Mouse (Mus musculus) MEL (cell line): ENCODE data around the gene Ifit3. TPM values are rescaled to one million over a fixed set of nuclear protein-coding genes. Genes with fewer than 3 reads are reported as not detected.
A peak's percentile ranks its signal among the peaks of the same experiment; 100 is the strongest.

Experiments used
- DNase-seq: peaks from one replicate; pipeline ENCODE4 v3.0.0; 2011; ENCODE audit warnings: low read depth, low spot score
- H3K27ac ChIP-seq: 2 replicates; pipeline ENCODE4 v1.5.1; 2012; ENCODE audit warnings: low read depth, mild to moderate bottlenecking, control low read depth, low read length, moderate library complexity; ENCODE audit not compliant: control insufficient read depth
- H3K27me3 ChIP-seq, 2 experiments: fragments of 150-350 bp in 1 of 2; sonication (generic) in 1 of 2; 2 replicates each; pipeline ENCODE4 v1.6.1; 2012; ENCODE audit warnings: low read length in 2 of 2, mild to moderate bottlenecking in 2 of 2, improper control_type of control experiment in 1 of 2, moderate library complexity in 1 of 2; ENCODE audit not compliant: insufficient read depth in 2 of 2, control insufficient read depth in 1 of 2
- H3K36me3 ChIP-seq, 2 experiments: 2 replicates each; pipeline ENCODE4 v1.6.1; 2012 to 2014; ENCODE audit warnings: low read length in 2 of 2, improper control_type of control experiment in 1 of 2, inconsistent platforms in 1 of 2, mild to moderate bottlenecking in 1 of 2; ENCODE audit not compliant: insufficient read depth in 2 of 2, control insufficient read depth in 1 of 2
- H3K4me1 ChIP-seq, 2 experiments: fragments of 150-350 bp in 1 of 2; sonication (generic) in 1 of 2; 2 replicates each; pipeline ENCODE4 v1.6.1; 2012; ENCODE audit warnings: low read length in 2 of 2, improper control_type of control experiment in 1 of 2, mild to moderate bottlenecking in 1 of 2; ENCODE audit not compliant: insufficient read depth in 2 of 2, control insufficient read depth in 1 of 2
- H3K4me3 ChIP-seq, 2 experiments: fragments of 150-350 bp in 1 of 2; sonication (generic) in 1 of 2; 2 replicates each; pipeline ENCODE4 v1.5.1; 2012; ENCODE audit warnings: low read depth in 2 of 2, low read length in 2 of 2, mild to moderate bottlenecking in 2 of 2, moderate library complexity in 2 of 2, control low read depth in 1 of 2, improper control_type of control experiment in 1 of 2; ENCODE audit not compliant: control insufficient read depth in 1 of 2, insufficient read depth in 1 of 2
- H3K79me2 ChIP-seq: 2 replicates; pipeline ENCODE4 v1.6.1; 2012; ENCODE audit warnings: mild to moderate bottlenecking, low read length, moderate library complexity; ENCODE audit not compliant: control insufficient read depth, poor library complexity, insufficient read depth
- H3K9ac ChIP-seq: 2 replicates; pipeline ENCODE4 v1.6.1; 2012; ENCODE audit warnings: low read depth, mild to moderate bottlenecking, control low read depth, low read length, moderate library complexity; ENCODE audit not compliant: control insufficient read depth, poor library complexity, severe bottlenecking
- H3K9me3 ChIP-seq: fragments of 150-350 bp; sonication (generic); replicated peaks from 2 replicates; pipeline ENCODE4 v1.6.1; 2012; ENCODE audit warnings: mild to moderate bottlenecking, low read length, improper control_type of control experiment, moderate library complexity; ENCODE audit not compliant: insufficient read depth
- BHLHE40 ChIP-seq: IDR thresholded peaks from 2 replicates; pipeline ENCODE4 v1.6.1; 2012; ENCODE audit warnings: low read depth, mild to moderate bottlenecking, inconsistent platforms, low read length, improper control_type of control experiment, borderline replicate concordance
- CHD1 ChIP-seq: IDR thresholded peaks from 2 replicates; pipeline ENCODE4 v1.6.1; 2012; ENCODE audit warnings: low read depth, mild to moderate bottlenecking, inconsistent platforms, low read length, improper control_type of control experiment
- CHD2 ChIP-seq: IDR thresholded peaks from 2 replicates; pipeline ENCODE4 v1.6.1; 2011; ENCODE audit warnings: low read length, improper control_type of control experiment
- ELF1 ChIP-seq: IDR thresholded peaks from 2 replicates; pipeline ENCODE4 v1.6.1; 2014; ENCODE audit warnings: low read depth, mild to moderate bottlenecking, inconsistent platforms, low read length, improper control_type of control experiment, moderate library complexity
- EP300 ChIP-seq, 2 experiments: IDR thresholded peaks; 2 replicates each; pipeline ENCODE4 v1.6.1; 2011; ENCODE audit warnings: improper control_type of control experiment in 2 of 2, low read length in 2 of 2, low read depth in 1 of 2, mild to moderate bottlenecking in 1 of 2
- ETS1 ChIP-seq: IDR thresholded peaks from 2 replicates; pipeline ENCODE4 v1.6.1; 2012; ENCODE audit warnings: low read depth, mild to moderate bottlenecking, inconsistent platforms, low read length, improper control_type of control experiment, moderate library complexity
- GATA1 ChIP-seq: IDR thresholded peaks from 2 replicates; pipeline ENCODE4 v1.6.1; 2011; ENCODE audit warnings: low read depth, low read length, improper control_type of control experiment
- MAFK ChIP-seq: IDR thresholded peaks from 2 replicates; pipeline ENCODE4 v1.6.1; 2011; ENCODE audit warnings: low read depth, mild to moderate bottlenecking, low read length, improper control_type of control experiment, borderline replicate concordance
- MAZ ChIP-seq: IDR thresholded peaks from 2 replicates; pipeline ENCODE4 v1.6.1; 2012; ENCODE audit warnings: low read depth, mild to moderate bottlenecking, inconsistent platforms, low read length, improper control_type of control experiment
- MEF2A ChIP-seq: IDR thresholded peaks from 2 replicates; pipeline ENCODE4 v1.6.1; 2014; ENCODE audit warnings: low read depth, mild to moderate bottlenecking, inconsistent platforms, low read length, improper control_type of control experiment; ENCODE audit not compliant: poor library complexity, insufficient replicate concordance, severe bottlenecking; ENCODE audit errors: extremely low read depth
- NELFE ChIP-seq: IDR thresholded peaks from 2 replicates; pipeline ENCODE4 v1.6.1; 2011; ENCODE audit warnings: low read depth, low read length, improper control_type of control experiment
- NRF1 ChIP-seq: IDR thresholded peaks from 2 replicates; pipeline ENCODE4 v1.6.1; 2014; ENCODE audit warnings: low read depth, mild to moderate bottlenecking, inconsistent platforms, low read length, improper control_type of control experiment, moderate library complexity; ENCODE audit not compliant: poor library complexity, insufficient read depth, severe bottlenecking
- POLR2A ChIP-seq, 2 experiments: IDR thresholded peaks; 2 replicates each; pipeline ENCODE4 v1.6.1; 2011 to 2012; ENCODE audit warnings: low read length in 2 of 2, mild to moderate bottlenecking in 2 of 2, control low read depth in 1 of 2, improper control_type of control experiment in 1 of 2, low read depth in 1 of 2, moderate library complexity in 1 of 2; ENCODE audit not compliant: control insufficient read depth in 1 of 2, insufficient read depth in 1 of 2, poor library complexity in 1 of 2
- POLR2AphosphoS5 ChIP-seq: IDR thresholded peaks from 2 replicates; pipeline ENCODE4 v1.6.1; 2012; ENCODE audit warnings: low read depth, borderline replicate concordance, mild to moderate bottlenecking, inconsistent platforms, low read length, moderate library complexity, mixed read lengths
- RAD21 ChIP-seq: IDR thresholded peaks from 2 replicates; pipeline ENCODE4 v1.6.1; 2011; ENCODE audit warnings: mild to moderate bottlenecking, low read depth, low read length, improper control_type of control experiment
- RCOR1 ChIP-seq: IDR thresholded peaks from 2 replicates; pipeline ENCODE4 v1.6.1; 2012; ENCODE audit warnings: low read depth, mild to moderate bottlenecking, inconsistent platforms, low read length, improper control_type of control experiment
- SIN3A ChIP-seq: IDR thresholded peaks from 2 replicates; pipeline ENCODE4 v1.6.1; 2012; ENCODE audit warnings: low read length, improper control_type of control experiment, inconsistent platforms
- SMC3 ChIP-seq: IDR thresholded peaks from 2 replicates; pipeline ENCODE4 v1.6.1; 2011; ENCODE audit warnings: low read depth, low read length, improper control_type of control experiment
- TBP ChIP-seq: IDR thresholded peaks from 2 replicates; pipeline ENCODE4 v1.8.0; 2011; ENCODE audit warnings: low read depth, low read length, improper control_type of control experiment
- UBTF ChIP-seq: IDR thresholded peaks from 2 replicates; pipeline ENCODE4 v1.6.1; 2012; ENCODE audit warnings: low read depth, mild to moderate bottlenecking, inconsistent platforms, low read length, improper control_type of control experiment, moderate library complexity, borderline replicate concordance; ENCODE audit not compliant: insufficient read depth
- USF2 ChIP-seq, 2 experiments: IDR thresholded peaks; 2 replicates each; pipeline ENCODE4 v1.6.1; 2011 to 2012; ENCODE audit warnings: improper control_type of control experiment in 2 of 2, low read length in 2 of 2, borderline replicate concordance in 1 of 2, inconsistent platforms in 1 of 2, low read depth in 1 of 2, mild to moderate bottlenecking in 1 of 2; ENCODE audit not compliant: insufficient read depth in 1 of 2
- ZC3H11A ChIP-seq: IDR thresholded peaks from 2 replicates; pipeline ENCODE4 v1.6.1; 2012; ENCODE audit warnings: low read depth, mild to moderate bottlenecking, inconsistent platforms, low read length, improper control_type of control experiment
- ZKSCAN1 ChIP-seq: IDR thresholded peaks from 2 replicates; pipeline ENCODE4 v1.6.1; 2012; ENCODE audit warnings: low read depth, mild to moderate bottlenecking, inconsistent platforms, low read length, improper control_type of control experiment, moderate library complexity
- ZMIZ1 ChIP-seq: IDR thresholded peaks from 2 replicates; pipeline ENCODE4 v1.6.1; 2012; ENCODE audit warnings: low read depth, mild to moderate bottlenecking, inconsistent platforms, low read length, improper control_type of control experiment, moderate library complexity
- polyA plus RNA-seq, 2 experiments: library from polyadenylated mRNA; stranded (reverse) in 1 of 2; unstranded in 1 of 2; fragments of >175 nt in 1 of 2; fragments of >200 nt in 1 of 2; gene quantifications; 2 replicates each; pipeline versions ENCODE4 v1.2.1 to v1.2.4; 2012; ENCODE audit warnings: low replicate concordance in 2 of 2, low read depth in 1 of 2; ENCODE audit not compliant: insufficient read length in 2 of 2, insufficient read depth in 1 of 2, missing spikeins in 1 of 2
- total RNA-seq: library from RNA; depleted of rRNA; stranded (reverse); fragments of 300-350 nt; gene quantifications from 2 replicates; pipeline ENCODE4 v1.2.3, GENCODE M21; 2012

The Ifit3 gene
- total and polyA plus RNA-seq, 3 experiments = 0.10 TPM; not detected in 2

DNA sequence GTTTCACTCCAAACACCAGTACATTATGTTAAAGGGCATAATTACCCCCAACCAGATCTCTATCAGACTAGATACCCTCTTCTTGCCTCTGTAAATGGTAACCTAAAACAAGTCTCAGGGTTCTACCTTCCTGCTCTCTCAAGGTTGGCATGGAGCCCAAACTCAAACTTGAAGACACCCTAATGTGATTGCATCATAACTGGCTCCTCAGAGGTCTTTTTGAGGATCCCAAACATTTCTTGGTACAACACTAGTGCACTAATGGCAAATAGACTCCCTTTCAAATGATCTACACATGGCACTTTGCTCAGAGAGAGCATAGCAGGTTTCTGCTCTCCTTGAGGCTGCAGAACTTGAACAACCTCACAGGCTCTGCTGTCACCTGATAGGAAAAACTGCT, 13.5 kb downstream of the Ifit3 start:
- Histone ChIP-seq H3K9ac (no peak overlapping the region), H3K27me3 (peaks cover 0 to 2% of the 10 kb centered on the region in 2 experiments; a peak in 1 of 4 replicates), H3K4me1 (peaks cover 3 to 10% of the 10 kb centered on the region in 2 experiments; a peak in 3 of 4 replicates), H3K9me3 (no peaks in the 10 kb centered on the region), H3K36me3 (peaks cover 0 to 9% of the 10 kb centered on the region in 2 experiments; a peak in 1 of 4 replicates), H3K79me2 (no peaks in the 10 kb centered on the region), H3K4me3 (no peak overlapping the region), H3K27ac (no peak overlapping the region)
- DNase-seq = peak; percentile 60
- TF ChIP-seq MEF2A (no peak), MAZ (no peak), NELFE (no peak), BHLHE40 (no peak), SIN3A (no peak), MAFK (no peak), CHD1 (no peak), RCOR1 (no peak), EP300 (IDR thresholded peaks at IDR 0.05; ENCODE audit: low read depth in 1 of 2, low read length in 2 of 2) (no peak), UBTF (no peak), SMC3 (no peak), CHD2 (no peak), ZMIZ1 (no peak), TBP (no peak), ZC3H11A (no peak)

DNA sequence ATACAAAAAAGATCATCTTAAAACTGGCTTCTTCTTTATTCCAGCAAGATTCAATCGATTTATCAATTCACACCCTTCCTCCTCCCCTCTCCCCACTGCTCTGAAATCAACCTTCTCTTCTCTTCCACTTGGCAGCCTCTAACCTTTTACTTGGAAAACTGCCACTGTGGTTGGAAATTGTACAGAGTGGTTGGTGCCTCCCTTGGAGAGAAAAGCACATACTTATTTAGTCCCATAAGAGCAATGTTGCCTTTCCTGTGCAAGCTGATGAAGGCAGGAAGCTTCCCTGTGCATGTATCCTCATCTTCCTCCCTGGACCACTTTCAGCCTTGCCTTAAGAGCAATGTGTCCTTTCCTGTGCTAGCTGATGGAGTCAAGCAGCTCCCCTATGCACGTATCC, 15.0 kb downstream of the Ifit3 start:
- H3K9me3 ChIP-seq = no peaks in the 10 kb centered on the region
- H3K27me3 ChIP-seq = peaks cover 0 to 2% of the 10 kb centered on the region in 2 experiments; a peak in 1 of 4 replicates
- H3K36me3 ChIP-seq = peaks cover 0 to 9% of the 10 kb centered on the region in 2 experiments; a peak in 1 of 4 replicates
- peaks cover 3 to 13% of the 10 kb centered on the region in 2 experiments; a peak in 3 of 4 replicates for H3K4me1 ChIP-seq
- no peak overlapping the region for H3K4me3 ChIP-seq
- H3K79me2 ChIP-seq = no peaks in the 10 kb centered on the region
- peak; percentile 43 for DNase-seq
- no peak overlapping the region for H3K27ac ChIP-seq
- H3K9ac ChIP-seq = no peak overlapping the region
- TF ChIP-seq NRF1 (no peak), POLR2A (IDR thresholded peaks at IDR 0.05; ENCODE audit: control insufficient read depth in 1 of 2, insufficient read depth in 1 of 2, low read depth in 1 of 2, low read length in 2 of 2, poor library complexity in 1 of 2) (no peak), MAFK (no peak), POLR2AphosphoS5 (no peak), RAD21 (no peak), ZKSCAN1 (no peak), CHD1 (no peak), MAZ (no peak), TBP (no peak), ELF1 (0 out of 2 replicates have a peak, but pooled peaks have one; percentile 13), EP300 (IDR thresholded peaks at IDR 0.05; ENCODE audit: low read depth in 1 of 2, low read length in 2 of 2) (peak in 1 of 2 experiments; percentile 65; a peak in 2 of 4 replicates), GATA1 (no peak), BHLHE40 (no peak), ETS1 (0 out of 2 replicates have a peak, but pooled peaks have one; percentile 20), USF2 (IDR thresholded peaks at IDR 0.05; ENCODE audit: borderline replicate concordance in 1 of 2, insufficient read depth in 1 of 2, low read depth in 1 of 2, low read length in 2 of 2) (no peak)
- TF ChIP-seq, all 39 proteins: peak for 3
